Mouse (Mus musculus) ES-Bruce4 (cell line): ENCODE results near the gene Cadm4. TPM values are rescaled to one million over a fixed set of nuclear protein-coding genes. Genes with fewer than 3 reads are reported as not detected.

ENCODE experiments used
- H3K27ac ChIP-seq: 2 replicates; pipeline ENCODE4 v1.5.1; 2012; ENCODE audit warnings: low read length, inconsistent platforms; ENCODE audit not compliant: insufficient read depth
- H3K27me3 ChIP-seq: 2 replicates; pipeline ENCODE4 v1.6.1; 2012; ENCODE audit warnings: mild to moderate bottlenecking, low read length, inconsistent platforms; ENCODE audit not compliant: control insufficient read depth, poor library complexity, insufficient read depth, severe bottlenecking
- H3K36me3 ChIP-seq: 2 replicates; pipeline ENCODE4 v1.6.1; 2012; ENCODE audit warnings: inconsistent platforms, mild to moderate bottlenecking, low read length, moderate library complexity; ENCODE audit not compliant: control insufficient read depth, poor library complexity, insufficient read depth, severe bottlenecking
- H3K4me1 ChIP-seq: one replicate; pipeline ENCODE4 v1.8.1; 2011; ENCODE audit warnings: low read length; ENCODE audit not compliant: control insufficient read depth, insufficient read depth
- H3K4me3 ChIP-seq: 2 replicates; pipeline ENCODE4 v1.5.1; 2011; ENCODE audit warnings: low read depth, mild to moderate bottlenecking, low read length
- H3K9ac ChIP-seq: 2 replicates; pipeline ENCODE4 v1.6.1; 2012; ENCODE audit warnings: low read depth, mild to moderate bottlenecking, inconsistent platforms; ENCODE audit not compliant: poor library complexity, severe bottlenecking
- H3K9me3 ChIP-seq: replicated peaks from 2 replicates; pipeline ENCODE4 v1.6.1; 2012; ENCODE audit warnings: mild to moderate bottlenecking, low read length, inconsistent platforms; ENCODE audit not compliant: control insufficient read depth, poor library complexity, insufficient read depth, severe bottlenecking
- CTCF ChIP-seq: IDR thresholded peaks from one replicate; pipeline ENCODE4 v1.8.1; 2011; ENCODE audit warnings: low read depth, low read length
- EP300 ChIP-seq: IDR thresholded peaks from 2 replicates; pipeline ENCODE4 v1.6.1; 2011; ENCODE audit warnings: low read depth, low read length; ENCODE audit not compliant: insufficient read depth
- POLR2A ChIP-seq: IDR thresholded peaks from one replicate; pipeline ENCODE4 v1.8.1; 2011; ENCODE audit warnings: low read length; ENCODE audit not compliant: insufficient read depth
- polyA plus RNA-seq: library from polyadenylated mRNA; stranded (reverse); fragments of >200 nt; gene quantifications from 2 replicates; pipeline ENCODE4 v1.2.4, GENCODE M21; 2011; ENCODE audit warnings: low read depth; ENCODE audit not compliant: missing spikeins, insufficient read depth, insufficient read length

The Cadm4 gene
- polyA plus RNA-seq, 1 experiment: 10.4 TPM

DNA sequence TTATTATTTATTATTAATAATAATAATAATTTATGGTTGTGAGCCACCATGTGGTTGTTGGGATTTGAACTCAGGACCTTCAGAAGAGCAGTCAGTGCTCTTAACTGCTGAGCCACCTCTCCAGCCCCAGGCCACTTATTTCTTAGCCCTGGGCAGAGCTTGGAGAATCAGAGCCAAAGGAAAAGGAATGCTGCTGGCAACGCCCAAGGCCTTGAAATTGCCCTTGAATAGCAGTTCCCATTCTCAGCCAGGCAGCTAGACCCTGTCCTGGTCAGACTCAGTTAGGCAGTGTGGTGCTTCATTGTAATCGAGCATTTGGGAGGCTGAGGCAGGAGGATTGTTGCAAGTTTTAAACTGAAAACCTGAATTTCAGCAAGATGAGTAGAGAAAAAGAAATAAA is 27.6 kb upstream of the Cadm4 start:
- Histone ChIP-seq H3K4me1 (peaks cover 10% of the 10 kb centered on the region), H3K9me3 (no peaks in the 10 kb centered on the region)
- TF ChIP-seq POLR2A: no peak
- no peak for TF ChIP-seq CTCF
- TF ChIP-seq EP300: no peak

DNA sequence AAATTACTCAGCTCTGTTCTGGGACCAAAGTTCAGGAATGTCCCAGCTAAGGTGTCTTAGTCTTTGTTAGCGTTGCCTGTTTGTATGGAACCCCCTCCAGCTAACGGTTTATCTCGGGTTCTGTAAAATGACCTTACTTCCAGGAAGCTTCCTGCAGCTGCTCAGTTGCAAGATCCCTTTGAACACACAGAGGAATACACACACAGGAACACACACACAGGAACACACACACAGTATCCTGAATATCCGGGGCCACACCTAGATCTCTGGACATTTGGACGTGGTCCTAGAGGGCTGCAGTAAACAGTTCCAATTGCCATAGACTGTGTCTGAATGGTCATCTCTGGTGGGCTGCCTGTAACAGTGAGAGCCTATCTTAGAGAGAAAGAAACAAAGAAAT is 26.1 kb upstream of the Cadm4 start:
- H3K9ac ChIP-seq: no peak overlapping the region
- H3K36me3 ChIP-seq: no peaks in the 10 kb centered on the region
- no peaks in the 10 kb centered on the region for H3K9me3 ChIP-seq
- H3K27ac ChIP-seq: 0 out of 2 replicates have a peak overlapping the region, but pooled peaks have one; percentile 21
- H3K4me1 ChIP-seq: peaks cover 8% of the 10 kb centered on the region
- H3K4me3 ChIP-seq: no peak overlapping the region
- TF ChIP-seq EP300 (no peak), CTCF (no peak), POLR2A (no peak)
- no peaks in the 10 kb centered on the region for H3K27me3 ChIP-seq

More for the DNA sequence above, 27.6 kb upstream of the Cadm4 start:
- H3K36me3 ChIP-seq: no peaks in the 10 kb centered on the region
- H3K27me3 ChIP-seq: no peaks in the 10 kb centered on the region
- no peak overlapping the region for H3K27ac ChIP-seq
- no peak overlapping the region for H3K9ac ChIP-seq
- no peak overlapping the region for H3K4me3 ChIP-seq

DNA sequence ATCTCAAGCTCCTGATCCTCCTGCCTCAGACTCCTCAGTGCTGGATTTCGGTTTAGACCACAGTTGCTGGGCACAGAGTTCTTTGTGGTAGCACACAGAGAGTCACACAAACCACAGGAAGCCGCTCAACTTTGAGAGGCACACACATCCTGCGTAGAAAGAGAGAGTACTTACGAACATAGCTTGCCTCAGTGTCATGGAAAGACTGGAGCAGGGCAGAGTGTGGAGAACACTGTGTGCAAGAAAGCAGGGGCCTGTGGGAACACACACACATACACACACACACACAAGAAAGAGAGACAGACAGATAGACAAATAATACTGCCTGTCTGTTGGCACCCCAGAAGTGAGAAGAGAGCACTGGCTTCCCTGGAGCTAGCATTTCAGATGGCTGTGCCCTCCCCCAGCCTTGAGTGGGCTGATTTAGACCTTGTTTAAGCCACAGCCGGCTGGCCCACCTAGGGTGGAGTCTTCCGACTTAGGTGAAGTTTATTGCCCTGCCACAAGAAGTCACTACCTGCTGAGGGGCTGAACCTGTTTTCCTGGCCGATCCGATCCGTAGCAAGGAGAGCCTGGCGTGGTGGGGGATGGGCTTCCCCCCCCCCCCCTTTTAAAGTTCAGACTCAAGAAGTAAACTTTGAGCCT is 24.0 kb upstream of the Cadm4 start:
- Histone ChIP-seq H3K36me3 (no peaks in the 10 kb centered on the region), H3K9me3 (no peaks in the 10 kb centered on the region), H3K4me1 (peaks cover 7% of the 10 kb centered on the region), H3K9ac (peak overlapping the region; percentile 13; the same call in 1 of the 2 replicates), H3K27ac (peak overlapping the region; percentile 66), H3K27me3 (no peaks in the 10 kb centered on the region), H3K4me3 (no peak overlapping the region)
- no peak for TF ChIP-seq EP300
- TF ChIP-seq CTCF: no peak
- no peak for TF ChIP-seq POLR2A

DNA sequence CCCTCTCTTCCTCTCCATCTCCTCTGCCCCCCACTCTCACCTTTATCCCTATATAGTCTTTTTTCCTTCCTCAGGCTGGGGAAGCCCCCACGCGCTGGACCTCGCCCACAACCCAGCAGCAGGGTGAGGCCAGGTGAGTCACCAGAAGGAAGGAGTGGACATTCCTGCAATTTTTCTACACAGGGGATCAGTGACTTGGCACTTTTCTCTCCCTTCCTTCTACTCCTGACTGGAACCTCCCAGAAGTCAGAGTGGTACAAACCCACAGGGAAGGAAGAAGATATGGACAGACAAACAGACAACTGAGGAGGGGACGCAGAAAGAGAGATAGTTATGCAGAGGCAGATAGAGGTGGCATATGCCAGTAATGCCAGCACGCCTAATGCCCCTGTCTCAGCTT is 22.4 kb upstream of the Cadm4 start:
- Histone ChIP-seq H3K9ac (0 out of 2 replicates have a peak overlapping the region, but pooled peaks have one; percentile 17), H3K27ac (peak overlapping the region; percentile 84), H3K9me3 (no peaks in the 10 kb centered on the region), H3K4me3 (no peak overlapping the region), H3K27me3 (no peaks in the 10 kb centered on the region), H3K36me3 (no peaks in the 10 kb centered on the region), H3K4me1 (peaks cover 4% of the 10 kb centered on the region)
- no peak for TF ChIP-seq CTCF
- TF ChIP-seq POLR2A: no peak
- 0 out of 2 replicates have a peak, but pooled peaks have one; percentile 41 for TF ChIP-seq EP300

DNA sequence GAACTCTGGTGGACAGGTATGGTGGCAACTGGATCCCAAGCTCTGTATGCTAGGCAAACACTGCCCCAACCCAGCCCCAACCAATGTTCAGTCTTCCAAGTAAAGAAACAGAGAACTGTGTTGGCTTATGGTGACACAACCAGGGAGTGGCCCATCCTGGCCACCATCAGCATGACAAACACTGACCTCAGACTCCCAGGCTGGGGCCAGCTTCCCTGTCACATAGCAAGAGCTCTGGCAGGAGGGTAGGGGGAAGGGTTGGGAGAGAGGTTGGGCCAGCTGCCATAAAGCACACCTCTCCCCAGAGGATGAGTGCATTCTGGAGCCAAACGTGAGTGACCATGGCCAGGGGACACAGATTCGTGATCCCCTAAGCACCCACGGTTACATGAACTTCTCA is 22.0 kb upstream of the Cadm4 start:
- no peak overlapping the region for H3K9ac ChIP-seq
- H3K4me3 ChIP-seq: no peak overlapping the region
- H3K27me3 ChIP-seq: no peaks in the 10 kb centered on the region
- H3K9me3 ChIP-seq: no peaks in the 10 kb centered on the region
- H3K4me1 ChIP-seq: peaks cover 4% of the 10 kb centered on the region
- H3K27ac ChIP-seq: peak overlapping the region; percentile 84
- TF ChIP-seq EP300: peak; percentile 91; the same call in 1 of the 2 replicates
- no peak for TF ChIP-seq CTCF
- no peaks in the 10 kb centered on the region for H3K36me3 ChIP-seq

DNA sequence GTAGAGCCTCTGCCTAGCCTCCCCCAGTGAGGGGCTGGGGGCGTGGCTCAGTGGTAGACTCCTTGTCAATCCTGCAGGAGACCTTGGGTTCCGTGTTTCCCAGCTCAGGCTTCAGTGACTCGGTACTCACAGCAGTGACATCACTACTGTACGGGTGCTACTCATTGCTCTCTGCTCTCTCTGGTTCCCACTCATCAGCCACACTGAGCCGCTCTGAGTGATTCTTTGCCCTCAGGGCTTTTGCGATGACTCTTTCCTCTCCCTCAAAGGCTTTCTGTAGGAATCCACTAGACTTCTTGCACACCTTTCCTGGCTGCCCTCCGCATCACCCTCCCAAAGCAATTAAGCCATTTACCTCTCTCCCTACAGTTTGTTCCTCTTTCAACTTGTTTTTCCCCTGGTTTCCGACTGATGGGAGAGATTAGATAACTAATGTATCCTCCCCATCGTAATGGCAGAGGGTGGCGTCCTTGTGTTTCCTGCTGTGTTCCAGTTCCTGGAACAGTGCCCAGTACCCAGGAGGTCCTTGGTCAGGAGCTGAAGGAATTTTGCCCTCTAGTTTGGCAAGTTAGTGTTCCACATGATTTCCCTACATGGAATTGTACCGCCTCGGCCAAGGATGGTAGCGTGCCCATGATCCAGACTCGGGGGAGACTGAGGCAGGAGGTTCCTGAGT is 20.3 kb upstream of the Cadm4 start:
- Histone ChIP-seq H3K9ac (no peak overlapping the region), H3K36me3 (no peaks in the 10 kb centered on the region), H3K4me3 (no peak overlapping the region), H3K27me3 (no peaks in the 10 kb centered on the region), H3K9me3 (no peaks in the 10 kb centered on the region), H3K27ac (peak overlapping the region; percentile 65), H3K4me1 (peaks cover 4% of the 10 kb centered on the region)
- TF ChIP-seq EP300: no peak
- no peak for TF ChIP-seq POLR2A
- TF ChIP-seq CTCF: no peak
